Mouse (Mus musculus) kidney, embryonic 16.5 days (tissue): ENCODE measurements at regions not wholly inside any gene's neighbourhood (a gene's known extent, or its start where the extent isn't known, plus 50 kb on each side); places are given as distances from the start of the nearest gene placed in this dataset.

ENCODE experiments used
- ATAC-seq: fragments of 200-750 bp; cut with Nextera tagmentation; 2 replicates; pipeline ENCODE4 v1.8.0; 2017; ENCODE audit warnings: moderate TSS enrichment; ENCODE audit not compliant: low FRiP score, low TSS enrichment
- H3K27ac ChIP-seq: fragments of 300-500 bp; sonication (generic); 2 replicates; pipeline ENCODE4 v1.5.1; 2014; ENCODE audit warnings: low read length
- H3K27me3 ChIP-seq: fragments of 300-500 bp; sonication (generic); 2 replicates; pipeline ENCODE4 v1.6.1; 2014; ENCODE audit warnings: low read length, control low read depth, mixed read lengths; ENCODE audit not compliant: insufficient read depth
- H3K36me3 ChIP-seq: fragments of 300-500 bp; sonication (generic); 2 replicates; pipeline ENCODE4 v1.6.1; 2014; ENCODE audit warnings: low read length, control low read depth, mixed read lengths; ENCODE audit not compliant: insufficient read depth
- H3K4me1 ChIP-seq: fragments of 300-500 bp; sonication (generic); 2 replicates; pipeline ENCODE4 v1.6.1; 2014; ENCODE audit warnings: low read length, control low read depth, mixed read lengths; ENCODE audit not compliant: insufficient read depth
- H3K4me2 ChIP-seq: fragments of 300-500 bp; sonication (generic); replicated peaks from 2 replicates; pipeline ENCODE4 v1.6.1; 2014; ENCODE audit warnings: low read depth, low read length
- H3K4me3 ChIP-seq: fragments of 300-500 bp; sonication (generic); 2 replicates; pipeline ENCODE4 v1.5.1; 2014; ENCODE audit warnings: mild to moderate bottlenecking, low read length
- H3K9ac ChIP-seq: fragments of 300-500 bp; sonication (generic); replicated peaks from 2 replicates; pipeline ENCODE4 v1.6.1; 2014; ENCODE audit warnings: low read length
- H3K9me3 ChIP-seq: fragments of 300-500 bp; sonication (generic); 2 replicates; pipeline ENCODE4 v1.6.1; 2016; ENCODE audit warnings: low read length, control low read depth
- WGBS: fragments of 180-500 bp; shearing (Covaris S2); extraction: QIAGEN DNeasy Blood & Tissue Kit; methylation state at CpG from one replicate; pipeline ENCODE4 v1.1.7; 2014; 5-methylcytosine and 5-hydroxymethylcytosine counted together

GRCm38 (mm10) chr11:52536211-52536610 is 140.0 kb downstream of the 9530068E07Rik start:
- H3K4me1 ChIP-seq = no peaks in the 10 kb centered on the region
- ATAC-seq = no peak
- WGBS = 78% methylated on average over 2 of the region's 2 CpGs

GRCm38 (mm10) chr11:52536841-52537240 is 140.6 kb downstream of the 9530068E07Rik start:
- Histone ChIP-seq H3K27ac (no peak overlapping the region), H3K4me2 (no peak overlapping the region), H3K4me3 (no peak overlapping the region), H3K36me3 (no peaks in the 10 kb centered on the region), H3K27me3 (no peaks in the 10 kb centered on the region; the same call in 1 of the 2 replicates), H3K4me1 (no peaks in the 10 kb centered on the region), H3K9me3 (no peaks in the 10 kb centered on the region), H3K9ac (no peak overlapping the region)
- 64% methylated on average over 11 of the region's 11 CpGs for WGBS
- ATAC-seq = no peak

More at GRCm38 (mm10) chr11:52536211-52536610, 140.0 kb downstream of the 9530068E07Rik start:
- Histone ChIP-seq H3K27ac (no peak overlapping the region), H3K4me2 (no peak overlapping the region), H3K36me3 (no peaks in the 10 kb centered on the region), H3K27me3 (no peaks in the 10 kb centered on the region; the same call in 1 of the 2 replicates), H3K9ac (no peak overlapping the region), H3K4me3 (no peak overlapping the region), H3K9me3 (no peaks in the 10 kb centered on the region)

- Histone ChIP-seq H3K36me3 (no peaks in the 10 kb centered on the region), H3K4me2 (no peak overlapping the region), H3K9ac (no peak overlapping the region), H3K9me3 (no peaks in the 10 kb centered on the region), H3K4me1 (no peaks in the 10 kb centered on the region), H3K4me3 (no peak overlapping the region), H3K27ac (no peak overlapping the region), H3K27me3 (no peaks in the 10 kb centered on the region; the same call in 1 of the 2 replicates)
- no peak for ATAC-seq
- 57% methylated on average over 4 of the region's 4 CpGs for WGBS
These were observed 141.7 kb downstream of the 9530068E07Rik start for GRCm38 (mm10) chr11:52537819-52538435.

- Histone ChIP-seq H3K27me3 (no peaks in the 10 kb centered on the region), H3K9me3 (no peaks in the 10 kb centered on the region), H3K4me2 (no peak overlapping the region), H3K36me3 (no peaks in the 10 kb centered on the region), H3K4me1 (no peaks in the 10 kb centered on the region), H3K9ac (no peak overlapping the region), H3K27ac (no peak overlapping the region), H3K4me3 (no peak overlapping the region)
- no peak for ATAC-seq
- WGBS = 62% methylated on average over 5 of the region's 5 CpGs
These were observed 145.0 kb downstream of the 9530068E07Rik start for GRCm38 (mm10) chr11:52541210-52541609.

GRCm38 (mm10) chr11:52551451-52551850 is 155.2 kb downstream of the 9530068E07Rik start:
- H3K27me3 ChIP-seq = peaks cover 2% of the 10 kb centered on the region; the same call in 1 of the 2 replicates
- no peak overlapping the region for H3K9ac ChIP-seq
- WGBS = 62% methylated on average over 5 of the region's 5 CpGs
- no peaks in the 10 kb centered on the region for H3K4me1 ChIP-seq
- no peaks in the 10 kb centered on the region for H3K9me3 ChIP-seq
- no peaks in the 10 kb centered on the region for H3K36me3 ChIP-seq
- no peak overlapping the region for H3K4me2 ChIP-seq
- H3K27ac ChIP-seq = no peak overlapping the region
- no peak overlapping the region for H3K4me3 ChIP-seq
- no peak for ATAC-seq

- Histone ChIP-seq H3K4me1 (no peaks in the 10 kb centered on the region), H3K27me3 (peaks cover 4% of the 10 kb centered on the region; the same call in 1 of the 2 replicates), H3K9ac (no peak overlapping the region), H3K27ac (no peak overlapping the region), H3K36me3 (no peaks in the 10 kb centered on the region), H3K9me3 (no peaks in the 10 kb centered on the region), H3K4me3 (no peak overlapping the region), H3K4me2 (no peak overlapping the region)
- ATAC-seq = no peak
- 89% methylated on average over 4 of the region's 4 CpGs for WGBS
These were observed 156.6 kb downstream of the 9530068E07Rik start for GRCm38 (mm10) chr11:52552860-52553259.

- H3K9ac ChIP-seq = no peak overlapping the region
- peaks cover 4% of the 10 kb centered on the region; the same call in 1 of the 2 replicates for H3K27me3 ChIP-seq
- no peak for ATAC-seq
- H3K9me3 ChIP-seq = no peaks in the 10 kb centered on the region
- H3K27ac ChIP-seq = no peak overlapping the region
- H3K4me3 ChIP-seq = no peak overlapping the region
- WGBS = 85% methylated on average over 3 of the region's 3 CpGs
- H3K4me2 ChIP-seq = no peak overlapping the region
- H3K36me3 ChIP-seq = no peaks in the 10 kb centered on the region
- H3K4me1 ChIP-seq = peaks cover 4% of the 10 kb centered on the region; the same call in 1 of the 2 replicates
These were observed 161.6 kb downstream of the 9530068E07Rik start for GRCm38 (mm10) chr11:52557836-52558235.

- H3K9me3 ChIP-seq = no peaks in the 10 kb centered on the region
- no peaks in the 10 kb centered on the region for H3K36me3 ChIP-seq
- ATAC-seq = peak; percentile 54; the same call in 1 of the 2 replicates
- peaks cover 4% of the 10 kb centered on the region; the same call in 1 of the 2 replicates for H3K27me3 ChIP-seq
- no peak overlapping the region for H3K4me3 ChIP-seq
- H3K27ac ChIP-seq = no peak overlapping the region
- 36% methylated on average over 5 of the region's 5 CpGs for WGBS
- H3K4me2 ChIP-seq = no peak overlapping the region
- H3K9ac ChIP-seq = no peak overlapping the region
- H3K4me1 ChIP-seq = peaks cover 4% of the 10 kb centered on the region; the same call in 1 of the 2 replicates
These were observed 162.6 kb downstream of the 9530068E07Rik start for GRCm38 (mm10) chr11:52558782-52559181.

- H3K27ac ChIP-seq = no peak overlapping the region
- no peak overlapping the region for H3K4me2 ChIP-seq
- no peak overlapping the region for H3K9ac ChIP-seq
- 45% methylated on average over 7 of the region's 7 CpGs for whole genome bisulfite sequencing
- H3K36me3 ChIP-seq = no peaks in the 10 kb centered on the region
- H3K4me1 ChIP-seq = peaks cover 15% of the 10 kb centered on the region; the same call in 1 of the 2 replicates
- no peak for ATAC-seq
- no peak overlapping the region for H3K4me3 ChIP-seq
- peaks cover 4% of the 10 kb centered on the region; the same call in 1 of the 2 replicates for H3K27me3 ChIP-seq
- no peaks in the 10 kb centered on the region for H3K9me3 ChIP-seq
These were observed 165.1 kb downstream of the 9530068E07Rik start for GRCm38 (mm10) chr11:52561281-52561680.

GRCm38 (mm10) chr11:52565457-52565856 is 169.2 kb downstream of the 9530068E07Rik start:
- Histone ChIP-seq H3K9ac (no peak overlapping the region), H3K4me3 (no peak overlapping the region), H3K9me3 (no peaks in the 10 kb centered on the region), H3K27ac (no peak overlapping the region), H3K27me3 (no peaks in the 10 kb centered on the region), H3K4me1 (peaks cover 15% of the 10 kb centered on the region; the same call in 1 of the 2 replicates), H3K36me3 (no peaks in the 10 kb centered on the region), H3K4me2 (no peak overlapping the region)
- ATAC-seq = peak; percentile 69
- WGBS = 0% methylated on average over 1 of the region's 1 CpGs
